Mouse (Mus musculus): ENCODE measurements around the gene Zcchc18. TPM values are rescaled to one million over a fixed set of nuclear protein-coding genes. Genes with fewer than 3 reads are reported as not detected.

The Zcchc18 gene
- 0.33 and 0.34 TPM in 2 replicates for polyA plus RNA-seq (2015; fragmentation: Nextera tagmentation; extraction: Ambion mirVana)

DNA sequence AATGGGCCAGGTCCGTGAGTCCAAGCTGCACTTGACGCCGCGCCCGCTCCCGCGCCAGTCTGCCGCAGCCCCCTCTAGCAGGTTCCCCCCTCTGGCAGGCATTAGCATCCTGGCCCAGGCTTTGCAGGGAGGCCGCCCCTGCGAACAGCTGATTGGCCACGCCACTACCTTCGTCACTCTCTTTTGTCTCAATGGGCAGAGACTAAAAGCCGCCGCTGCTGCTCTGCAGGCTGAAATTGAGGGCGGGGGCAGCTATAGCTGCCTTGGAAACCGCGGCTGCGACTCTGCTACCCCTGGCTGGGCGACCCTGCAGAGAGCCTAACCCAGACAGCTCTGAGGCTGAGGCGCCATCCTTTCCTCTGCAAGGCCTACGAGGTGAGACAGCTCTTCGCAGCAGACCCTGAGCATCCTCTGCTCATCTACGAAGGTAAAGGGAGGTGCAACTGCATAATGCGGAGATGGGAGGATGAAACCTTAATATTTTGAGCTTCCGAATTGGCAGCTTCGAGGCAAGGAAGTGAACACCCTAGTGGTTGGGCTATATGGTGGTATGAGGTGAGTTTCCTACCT lies at the start of gene Zcchc18:
TSS of gene Zcchc18 (plus strand) at position 178 of the 570 bp plus-strand sequence.

DNA sequence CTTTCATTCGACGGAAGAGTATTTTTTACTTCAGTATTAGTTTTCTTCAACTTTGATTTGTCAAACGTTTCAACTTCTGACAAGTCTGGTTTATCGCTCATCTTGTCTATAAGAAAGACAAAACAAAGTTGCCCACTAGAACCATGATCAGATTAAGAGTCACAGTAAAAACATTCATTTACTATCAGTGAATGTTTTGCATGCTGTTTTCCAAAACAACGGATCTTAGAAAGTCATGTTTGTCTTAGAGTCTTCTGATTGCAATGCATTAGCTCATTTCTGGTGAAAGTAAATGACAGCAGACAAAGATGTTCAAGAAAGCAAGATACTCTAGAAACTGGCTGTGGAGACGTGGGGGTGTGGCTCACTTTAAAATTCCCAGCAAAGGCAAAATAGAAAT lies 17.6 kb upstream of the Zcchc18 start, which contains the start of gene Tmsb15b2:
TSS of gene Tmsb15b2 (minus strand) at position 101 of the 400 bp plus-strand sequence.

DNA sequence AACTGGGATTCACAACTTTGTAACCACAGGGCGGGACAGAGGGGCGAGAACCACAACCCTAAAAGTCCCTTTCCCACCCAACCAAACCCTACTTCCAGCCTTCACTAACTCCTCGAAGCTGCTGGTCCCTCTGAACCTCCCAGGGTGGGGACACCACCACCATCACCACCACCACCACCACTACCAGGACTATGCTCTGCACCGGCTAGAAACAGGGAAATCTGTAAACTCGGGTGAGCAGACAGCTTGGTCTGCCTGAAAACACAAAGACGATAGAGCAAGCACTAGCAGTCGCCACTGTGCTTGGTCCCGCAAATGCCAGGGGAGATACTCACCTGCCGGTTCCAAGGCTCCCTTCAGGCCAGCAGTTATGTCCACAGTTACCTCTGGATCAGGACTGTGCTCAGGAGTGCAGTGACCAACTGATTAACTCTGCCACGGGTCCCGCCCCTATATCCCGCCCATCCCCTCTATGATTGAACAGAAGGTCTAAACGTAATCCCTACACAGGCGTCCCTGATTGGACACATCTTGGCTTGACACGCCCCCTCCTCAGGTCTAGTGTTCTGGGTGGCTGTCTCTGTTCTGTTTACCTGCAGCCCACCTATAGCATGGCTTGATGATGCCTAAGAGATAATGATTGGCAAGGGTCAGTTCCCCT lies 16.4 kb upstream of the Zcchc18 start, which contains the start of the genes Tmsb15l and Tmsb15b1:
TSS of gene Tmsb15l (minus strand) at position 446 of the 661 bp plus-strand sequence.
TSS of gene Tmsb15b1 (minus strand) at position 451 of the 661 bp plus-strand sequence.

DNA sequence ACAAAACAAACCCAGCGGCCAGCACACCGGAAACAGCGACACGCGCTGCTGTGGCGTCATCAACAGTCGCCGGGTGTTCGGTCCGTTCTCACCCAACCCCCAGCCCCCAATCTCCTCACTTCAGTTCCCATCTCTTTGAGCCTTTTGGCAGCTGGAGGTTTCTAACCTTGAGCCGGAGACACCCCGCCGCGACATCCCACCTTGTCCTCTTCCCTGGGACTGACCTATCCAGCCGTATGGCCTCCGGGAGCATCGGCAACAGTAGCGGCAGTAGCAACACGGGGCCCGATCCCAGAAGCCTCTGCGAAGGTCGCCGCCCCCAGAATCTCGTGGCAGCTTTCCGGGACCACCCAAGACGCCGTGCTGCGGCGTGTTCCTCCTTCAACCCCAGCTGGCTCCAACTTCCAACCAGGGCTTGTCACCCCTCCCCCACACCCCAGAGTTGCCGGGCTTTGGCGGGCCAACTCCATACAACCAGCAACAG lies 45.1 kb downstream of the Zcchc18 start, which contains the start of gene Slc25a53:
TSS of gene Slc25a53 (minus strand) at position 303 of the 484 bp plus-strand sequence.

Other genes with a start within 250 kb of the Zcchc18 start
- 285 and 354 TPM in 2 replicates for gene Morf4l2, start 249.5 kb upstream of the Zcchc18 start, polyA plus RNA-seq (2015; fragmentation: Nextera tagmentation; extraction: Ambion mirVana)
- not detected in 2 replicates for gene Glra4, start 213.0 kb upstream of the Zcchc18 start, polyA plus RNA-seq (2015; fragmentation: Nextera tagmentation; extraction: Ambion mirVana)
- gene Plp1, start 170.5 kb upstream of the Zcchc18 start, polyA plus RNA-seq (2015; fragmentation: Nextera tagmentation; extraction: Ambion mirVana), result 11.9 and 12.6 TPM in 2 replicates
- 0.45 and 0.74 TPM in 2 replicates for gene Rab9b, start 124.4 kb upstream of the Zcchc18 start, polyA plus RNA-seq (2015; fragmentation: Nextera tagmentation; extraction: Ambion mirVana)
- not detected in 2 replicates for gene H2bfm, start 65.8 kb upstream of the Zcchc18 start, polyA plus RNA-seq (2015; fragmentation: Nextera tagmentation; extraction: Ambion mirVana)
- gene Tmsb15b2, start 17.7 kb upstream of the Zcchc18 start, polyA plus RNA-seq (2015; fragmentation: Nextera tagmentation; extraction: Ambion mirVana), result 12.8 and 13.7 TPM in 2 replicates
- 1.4 and 1.5 TPM in 2 replicates for gene Tmsb15l, start 16.3 kb upstream of the Zcchc18 start, polyA plus RNA-seq (2015; fragmentation: Nextera tagmentation; extraction: Ambion mirVana)
- 9.7 and 12.0 TPM in 2 replicates for gene Tmsb15b1, start 16.3 kb upstream of the Zcchc18 start, polyA plus RNA-seq (2015; fragmentation: Nextera tagmentation; extraction: Ambion mirVana)
- 4.3 TPM in 2 replicates for gene Slc25a53, start 45.1 kb downstream of the Zcchc18 start, polyA plus RNA-seq (2015; fragmentation: Nextera tagmentation; extraction: Ambion mirVana)
- gene Fam199x, start 56.4 kb downstream of the Zcchc18 start, polyA plus RNA-seq (2015; fragmentation: Nextera tagmentation; extraction: Ambion mirVana), result 1.9 and 2.6 TPM in 2 replicates
- not detected in 2 replicates for gene Esx1, start 128.9 kb downstream of the Zcchc18 start, polyA plus RNA-seq (2015; fragmentation: Nextera tagmentation; extraction: Ambion mirVana)